ENCODE assay signal across 8 mouse cellular contexts in the genomic region with DNA sequence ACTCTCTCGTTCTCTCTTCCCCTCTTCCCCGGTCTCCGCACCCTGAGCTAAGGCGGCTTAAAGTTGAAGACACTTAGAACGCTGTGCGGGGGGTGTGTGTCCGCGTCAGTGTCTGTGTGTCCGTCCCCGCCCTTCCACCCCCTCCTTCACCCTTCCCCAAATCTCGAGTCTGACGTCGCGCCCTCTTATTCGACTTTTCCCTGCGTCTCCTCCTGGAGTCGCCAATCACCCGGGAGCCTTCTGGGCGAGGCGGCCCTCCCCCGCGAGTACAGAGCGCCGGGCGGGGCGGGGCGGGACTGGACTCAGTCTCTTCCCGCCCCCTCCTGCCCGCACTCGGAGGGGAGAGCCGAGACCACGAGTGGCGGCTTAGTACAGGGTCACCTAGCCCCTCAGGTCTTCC. TPM values are rescaled to one million over a fixed set of nuclear protein-coding genes. Genes with fewer than 3 reads are reported as not detected.
DNase-seq lines count a peak whose midpoint lies in the region; ATAC-seq lines count a peak whose summit lies in the region.

Gene Irx3 (minus strand): TSS at position 229 of the 400 bp plus-strand sequence.

- peaks cover 73% of the 10 kb centered on the region for H3K4me1 ChIP-seq in embryonic facial prominence, embryonic 15.5 days
- H3K4me1 ChIP-seq in heart, embryonic 13.5 days = peaks cover 68% of the 10 kb centered on the region

- H3K4me2 ChIP-seq in embryonic facial prominence, embryonic 15.5 days (replicated peaks) = peak within 1 kb of the TSS; percentile 94
- H3K4me2 ChIP-seq in heart, embryonic 13.5 days = peak within 1 kb of the TSS; percentile 90

- DNase-seq in thymus, postnatal 4 days = peak; percentile 16
- DNase-seq in thymus, postnatal 10 days (ENCODE audit: low spot score in 2 of 2) = no peak
- peak; percentile 90 for DNase-seq in kidney, postnatal 10 days
- DNase-seq in lung, postnatal 4 days = peak; percentile 85 to 94
- DNase-seq in testis, postnatal 14 days (ENCODE audit: low spot score) = peak; percentile 48
- DNase-seq in right cerebral cortex, adult 18-20 months = no peak

- no peaks in the 10 kb centered on the region for H3K36me3 ChIP-seq in embryonic facial prominence, embryonic 15.5 days
- H3K36me3 ChIP-seq in heart, embryonic 13.5 days = no peaks in the 10 kb centered on the region

- WGBS in embryonic facial prominence, embryonic 15.5 days = under 1% methylated on average over 32 of the region's 33 CpGs
- under 1% methylated on average over 33 of the region's 33 CpGs for WGBS in heart, embryonic 13.5 days

- H3K27me3 ChIP-seq in embryonic facial prominence, embryonic 15.5 days = peaks cover 72% of the 10 kb centered on the region
- peaks cover 96% of the 10 kb centered on the region for H3K27me3 ChIP-seq in heart, embryonic 13.5 days (replicated peaks)

- peak within 1 kb of the TSS; percentile 67 for H3K4me3 ChIP-seq in embryonic facial prominence, embryonic 15.5 days (replicated peaks)
- peak within 1 kb of the TSS; percentile 84 for H3K4me3 ChIP-seq in heart, embryonic 13.5 days

- peak within 1 kb of the TSS; percentile 95 for H3K27ac ChIP-seq in embryonic facial prominence, embryonic 15.5 days (replicated peaks)
- peak within 1 kb of the TSS; percentile 97 for H3K27ac ChIP-seq in heart, embryonic 13.5 days (replicated peaks)

- H3K9me3 ChIP-seq in embryonic facial prominence, embryonic 15.5 days (replicated peaks) = no peaks in the 10 kb centered on the region
- no peaks in the 10 kb centered on the region for H3K9me3 ChIP-seq in heart, embryonic 13.5 days

- peak within 1 kb of the TSS; percentile 69 for H3K9ac ChIP-seq in embryonic facial prominence, embryonic 15.5 days
- peak within 1 kb of the TSS; percentile 94 for H3K9ac ChIP-seq in heart, embryonic 13.5 days

- ATAC-seq in embryonic facial prominence, embryonic 15.5 days (ENCODE audit: insufficient number of reproducible peaks, low FRiP score, low TSS enrichment, low read depth) = peak; percentile 83
- peak; percentile 53 for ATAC-seq in heart, embryonic 13.5 days (ENCODE audit: extremely low read depth, insufficient number of reproducible peaks, low FRiP score, low TSS enrichment)

RNA-seq across cellular contexts. Expression of gene Irx3, which starts in this region (rescaled TPM):
- 18.9 and 22.9 TPM in 2 replicates for polyA plus RNA-seq in embryonic facial prominence, embryonic 15.5 days (2015; fragmentation: Nextera tagmentation; extraction: Ambion mirVana)
- polyA plus RNA-seq in heart, embryonic 13.5 days (2015; fragmentation: Nextera tagmentation; extraction: Ambion mirVana) = 12.8 and 14.6 TPM in 2 replicates

Comparison
In these comparisons a context has a peak if more than half of its experiments do, and no peak if none do; other contexts are left out.
1. DNase-seq: peak in thymus, postnatal 4 days (single experiment), kidney, postnatal 10 days (single experiment), lung, postnatal 4 days (2 of 2) and testis, postnatal 14 days (single experiment); none in thymus, postnatal 10 days (0 of 2) and right cerebral cortex, adult 18-20 months (single experiment).